Mouse (Mus musculus) hindbrain, embryonic 15.5 days (tissue): Measurements from ENCODE around the gene Cd19. TPM values are rescaled to one million over a fixed set of nuclear protein-coding genes. Genes with fewer than 3 reads are reported as not detected.

Source experiments
- ATAC-seq: fragments of 200-750 bp; cut with Nextera tagmentation; 2 replicates; pipeline ENCODE4 v1.8.0; 2017; ENCODE audit warnings: low read depth, moderate number of reproducible peaks, moderate TSS enrichment; ENCODE audit not compliant: low FRiP score
- H3K27ac ChIP-seq: fragments of 300-500 bp; sonication (generic); replicated peaks from 2 replicates; pipeline ENCODE4 v1.5.1; 2015; ENCODE audit warnings: mild to moderate bottlenecking, inconsistent platforms
- H3K27me3 ChIP-seq: fragments of 300-500 bp; sonication (generic); 2 replicates; pipeline ENCODE4 v1.6.1; 2015; ENCODE audit warnings: control low read depth, inconsistent platforms
- H3K36me3 ChIP-seq: fragments of 300-500 bp; sonication (generic); 2 replicates; pipeline ENCODE4 v1.6.1; 2015; ENCODE audit warnings: control low read depth, inconsistent platforms
- H3K4me1 ChIP-seq: fragments of 300-500 bp; sonication (generic); replicated peaks from 2 replicates; pipeline ENCODE4 v1.6.1; 2015; ENCODE audit warnings: control low read depth, inconsistent platforms
- H3K4me2 ChIP-seq: fragments of 300-500 bp; sonication (generic); 2 replicates; pipeline ENCODE4 v1.6.1; 2015; ENCODE audit warnings: moderate library complexity, mild to moderate bottlenecking, inconsistent platforms
- H3K4me3 ChIP-seq: fragments of 300-500 bp; sonication (generic); 2 replicates; pipeline ENCODE4 v1.5.1; 2015; ENCODE audit warnings: mild to moderate bottlenecking, inconsistent platforms
- H3K9ac ChIP-seq: fragments of 300-500 bp; sonication (generic); 2 replicates; pipeline ENCODE4 v1.6.1; 2015; ENCODE audit warnings: inconsistent platforms
- H3K9me3 ChIP-seq: fragments of 300-500 bp; sonication (generic); 2 replicates; pipeline ENCODE4 v1.6.1; 2016; ENCODE audit warnings: control low read depth, inconsistent platforms
- WGBS: fragments of 180-500 bp; shearing (Covaris S2); methylation state at CpG from one replicate; pipeline ENCODE4 v1.1.7; 2015; 5-methylcytosine and 5-hydroxymethylcytosine counted together
- polyA plus RNA-seq: library from polyadenylated mRNA; unstranded; fragments of >200 nt; fragmentation: Nextera tagmentation; extraction: Ambion mirVana; gene quantifications from 2 replicates; pipeline ENCODE4 v1.2.1, GENCODE M21; 2015

Gene Cd19
- polyA plus RNA-seq = 0.06 and 0.08 TPM in 2 replicates

DNA sequence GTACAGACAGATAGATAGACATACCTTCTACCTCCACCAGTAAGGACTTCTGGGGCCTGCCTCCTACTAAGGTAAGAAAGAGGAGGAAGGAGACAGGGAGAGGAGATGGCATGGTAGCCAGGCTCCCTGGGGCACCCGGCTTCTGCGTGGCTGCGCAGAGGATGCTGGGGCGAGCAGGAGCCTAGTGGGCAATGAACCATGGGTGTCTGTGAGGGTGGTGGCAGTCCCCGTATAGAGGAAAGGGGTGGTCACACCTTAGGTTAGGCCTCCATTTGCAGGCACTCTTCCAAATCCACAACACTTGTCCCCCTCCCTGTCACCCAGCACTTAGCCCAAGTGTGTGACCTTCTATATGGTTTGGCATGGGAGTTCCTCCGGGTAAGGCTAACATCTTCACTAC, at the start of gene Cd19:
TSS of gene Cd19 (minus strand) at position 165 of the 400 bp plus-strand sequence.
- no peaks in the 10 kb centered on the region for H3K4me1 ChIP-seq
- H3K36me3 ChIP-seq = no peaks in the 10 kb centered on the region
- WGBS = 90% methylated on average over 6 of the region's 6 CpGs
- H3K27me3 ChIP-seq = no peaks in the 10 kb centered on the region
- no peak within 1 kb of the TSS for H3K4me3 ChIP-seq
- no peak within 1 kb of the TSS for H3K27ac ChIP-seq
- no peaks in the 10 kb centered on the region for H3K9me3 ChIP-seq
- no peak for ATAC-seq
- no peak within 1 kb of the TSS for H3K4me2 ChIP-seq
- H3K9ac ChIP-seq = no peak within 1 kb of the TSS

GRCm38 (mm10) chr7:126464121-126464520, 49.4 kb upstream of the Cd19 start:
- Histone ChIP-seq H3K4me2 (no peak overlapping the region), H3K4me3 (no peak overlapping the region), H3K27ac (no peak overlapping the region), H3K36me3 (peaks cover 30% of the 10 kb centered on the region), H3K4me1 (no peaks in the 10 kb centered on the region), H3K9ac (no peak overlapping the region), H3K27me3 (no peaks in the 10 kb centered on the region), H3K9me3 (no peaks in the 10 kb centered on the region)
- WGBS = 68% methylated on average over 4 of the region's 4 CpGs
- no peak for ATAC-seq

DNA sequence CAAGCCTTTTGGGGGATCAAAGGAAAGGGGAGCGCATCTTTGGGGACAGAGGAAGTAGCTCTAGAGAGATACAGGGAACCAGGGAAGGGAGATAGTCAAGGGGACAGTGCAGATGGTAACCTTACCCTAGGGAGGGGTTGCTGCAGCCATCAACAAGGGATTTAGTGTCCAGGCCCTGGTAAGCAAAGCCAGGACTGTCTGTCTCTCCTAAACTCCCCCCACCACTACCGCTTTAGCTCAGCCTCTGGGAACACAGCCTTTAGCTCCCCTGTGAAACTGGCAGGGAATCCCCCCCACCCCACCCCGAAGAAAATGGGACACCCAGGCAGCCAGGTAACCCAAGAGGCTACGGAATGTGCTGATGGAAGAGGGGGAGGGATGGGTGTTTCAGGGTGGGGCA, 48.9 kb upstream of the Cd19 start:
- WGBS = 71% methylated on average over 4 of the region's 4 CpGs
- no peak for ATAC-seq
- H3K9me3 ChIP-seq = no peaks in the 10 kb centered on the region

DNA sequence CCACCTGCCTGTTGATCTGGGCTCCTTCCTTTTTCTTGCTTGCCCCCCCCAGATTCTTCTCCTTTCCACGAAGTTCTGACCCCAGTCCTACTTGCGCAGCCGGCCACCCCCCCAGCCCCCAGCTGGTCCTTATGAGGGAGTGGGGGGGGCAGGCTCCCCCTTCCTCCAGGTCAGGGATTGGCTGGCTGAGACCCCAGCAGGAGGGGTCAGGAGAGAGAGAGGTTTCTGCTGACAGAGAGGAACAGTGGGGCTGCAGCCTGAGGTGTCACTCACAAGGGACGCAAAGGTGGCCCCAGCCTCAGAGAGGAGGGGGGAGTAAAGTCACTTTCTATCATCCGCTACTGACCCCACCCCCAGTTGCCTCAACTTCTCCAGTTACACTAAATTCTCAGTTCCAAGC, 48.3 kb upstream of the Cd19 start, which contains the start of gene Atp2a1:
TSS of gene Atp2a1 (minus strand) at position 105 of the 400 bp plus-strand sequence.
- no peak for ATAC-seq
- no peaks in the 10 kb centered on the region for H3K9me3 ChIP-seq

More for the DNA sequence above, 48.9 kb upstream of the Cd19 start:
- H3K27me3 ChIP-seq = no peaks in the 10 kb centered on the region
- H3K4me1 ChIP-seq = no peaks in the 10 kb centered on the region
- peaks cover 24% of the 10 kb centered on the region for H3K36me3 ChIP-seq
- H3K27ac ChIP-seq = no peak overlapping the region
- H3K4me2 ChIP-seq = no peak overlapping the region
- no peak overlapping the region for H3K9ac ChIP-seq
- no peak overlapping the region for H3K4me3 ChIP-seq

DNA sequence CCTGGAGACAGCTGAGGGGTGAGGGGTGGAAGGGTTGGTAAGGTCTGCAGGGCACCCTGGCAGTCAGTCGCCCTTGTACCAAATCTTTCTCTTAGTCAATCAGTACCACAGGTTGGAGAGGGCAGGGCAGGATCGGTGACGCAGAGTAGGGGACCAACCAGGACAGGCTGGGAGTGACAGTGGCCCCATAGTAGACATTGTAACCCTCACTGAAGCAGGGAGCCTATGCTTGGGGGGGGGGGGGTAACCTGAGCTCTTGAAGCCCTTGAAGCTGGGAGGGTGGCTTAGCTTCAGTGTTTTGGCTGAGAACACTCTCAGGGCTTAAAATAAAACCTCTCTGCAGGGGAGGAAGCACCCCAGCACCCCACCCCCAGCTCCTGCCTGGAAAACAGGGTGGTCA, 46.9 kb upstream of the Cd19 start:
- H3K27me3 ChIP-seq = no peaks in the 10 kb centered on the region
- H3K9me3 ChIP-seq = no peaks in the 10 kb centered on the region
- H3K36me3 ChIP-seq = peaks cover 5% of the 10 kb centered on the region
- 61% methylated on average over 3 of the region's 3 CpGs for WGBS
- no peak overlapping the region for H3K9ac ChIP-seq
- no peak overlapping the region for H3K27ac ChIP-seq
- ATAC-seq = no peak
- H3K4me1 ChIP-seq = no peaks in the 10 kb centered on the region
- H3K4me3 ChIP-seq = no peak overlapping the region
- no peak overlapping the region for H3K4me2 ChIP-seq

More for the DNA sequence above, 48.3 kb upstream of the Cd19 start, which contains the start of gene Atp2a1:
- H3K4me2 ChIP-seq = no peak within 1 kb of the TSS
- H3K9ac ChIP-seq = no peak within 1 kb of the TSS
- H3K27me3 ChIP-seq = no peaks in the 10 kb centered on the region
- H3K4me1 ChIP-seq = no peaks in the 10 kb centered on the region
- no peak within 1 kb of the TSS for H3K27ac ChIP-seq
- 43% methylated on average over 5 of the region's 5 CpGs for WGBS
- peaks cover 18% of the 10 kb centered on the region for H3K36me3 ChIP-seq
- H3K4me3 ChIP-seq = no peak within 1 kb of the TSS

DNA sequence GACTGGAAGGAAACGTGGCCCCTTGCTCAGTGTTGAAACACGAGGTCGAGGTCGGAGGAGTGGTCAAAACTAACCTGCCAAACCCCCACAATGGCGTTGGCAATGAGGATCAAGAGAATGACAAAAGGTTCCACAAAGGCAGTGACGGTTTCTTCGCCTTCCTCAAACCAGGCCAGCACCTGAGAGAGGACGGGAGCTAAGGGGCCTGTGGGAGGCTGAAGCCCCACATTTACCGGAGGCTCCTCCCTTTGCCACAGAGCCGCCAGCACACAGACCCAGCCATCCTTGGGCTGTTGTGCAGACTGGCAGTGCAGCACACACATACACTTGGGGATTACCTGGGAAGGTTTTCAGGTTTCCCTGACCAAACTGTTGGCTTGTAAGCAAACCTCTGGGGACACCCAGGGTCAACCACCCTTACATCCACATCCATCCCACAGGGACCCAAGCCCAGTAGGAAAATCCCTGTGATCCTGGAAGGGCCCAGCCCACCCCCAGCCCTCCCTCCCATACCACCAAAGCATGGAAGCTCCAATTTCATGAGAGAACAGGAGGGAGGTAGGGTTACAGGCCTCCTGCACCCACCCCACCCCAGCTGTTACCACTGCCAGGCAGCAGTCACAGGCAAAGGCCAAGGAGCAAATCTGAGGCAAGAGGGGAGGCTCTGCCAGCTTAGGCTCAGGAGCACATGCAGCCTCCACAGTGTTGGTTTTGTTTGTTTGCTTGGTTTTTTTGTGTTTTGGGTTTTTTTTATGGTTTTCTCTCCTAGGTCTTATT, 46.1 kb upstream of the Cd19 start:
- H3K4me1 ChIP-seq = no peaks in the 10 kb centered on the region
- no peak overlapping the region for H3K9ac ChIP-seq
- no peaks in the 10 kb centered on the region for H3K27me3 ChIP-seq
- WGBS = 56% methylated on average over 10 of the region's 10 CpGs
- H3K36me3 ChIP-seq = no peaks in the 10 kb centered on the region
- no peak overlapping the region for H3K4me2 ChIP-seq
- ATAC-seq = no peak
- H3K27ac ChIP-seq = no peak overlapping the region
- H3K9me3 ChIP-seq = no peaks in the 10 kb centered on the region
- no peak overlapping the region for H3K4me3 ChIP-seq

DNA sequence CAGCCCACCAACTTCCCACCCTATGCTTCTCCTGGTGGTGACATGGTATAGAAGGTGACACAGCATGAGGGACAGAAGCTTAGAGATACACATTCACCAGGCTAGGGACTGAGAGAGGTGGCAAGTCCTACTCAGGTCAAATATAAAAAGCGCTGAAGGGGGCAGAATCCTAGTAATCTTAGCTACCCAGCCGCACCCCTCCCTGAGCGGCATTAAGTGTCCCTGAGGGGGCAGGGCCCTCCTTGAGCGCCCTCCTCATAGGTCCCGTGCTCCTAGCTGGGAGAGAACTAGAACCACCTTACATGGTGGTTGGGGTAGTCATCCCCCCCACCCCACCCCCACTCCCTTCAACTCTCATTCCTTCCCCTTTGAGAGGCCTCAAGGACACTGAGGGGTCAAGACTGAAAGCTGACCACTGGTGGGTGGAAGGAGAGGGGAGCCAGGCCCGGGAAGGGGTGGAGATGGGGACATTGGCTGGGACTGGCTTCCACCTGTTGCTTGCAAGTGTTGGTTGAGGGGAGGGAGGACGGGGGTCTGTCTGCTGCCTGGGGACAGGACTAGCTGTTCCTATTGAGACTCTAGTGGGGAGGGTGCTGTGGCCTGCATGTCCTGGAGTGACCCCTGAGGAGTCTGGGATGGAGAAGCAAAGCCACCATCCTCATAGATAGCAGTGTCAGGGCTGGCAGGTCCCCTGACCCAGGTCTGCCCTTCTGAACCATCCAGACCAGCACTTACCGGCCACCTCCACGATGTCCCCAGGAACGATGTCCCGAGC, 44.3 kb upstream of the Cd19 start:
- no peaks in the 10 kb centered on the region for H3K9me3 ChIP-seq
- no peak overlapping the region for H3K4me3 ChIP-seq
- H3K4me2 ChIP-seq = no peak overlapping the region
- no peak overlapping the region for H3K9ac ChIP-seq
- no peaks in the 10 kb centered on the region for H3K4me1 ChIP-seq
- 86% methylated on average over 11 of the region's 11 CpGs for WGBS
- H3K36me3 ChIP-seq = no peaks in the 10 kb centered on the region
- no peak overlapping the region for H3K27ac ChIP-seq
- H3K27me3 ChIP-seq = no peaks in the 10 kb centered on the region
- ATAC-seq = no peak

- Histone ChIP-seq H3K4me2 (no peak overlapping the region), H3K4me1 (no peaks in the 10 kb centered on the region), H3K27ac (no peak overlapping the region), H3K36me3 (no peaks in the 10 kb centered on the region), H3K27me3 (no peaks in the 10 kb centered on the region), H3K4me3 (no peak overlapping the region), H3K9me3 (no peaks in the 10 kb centered on the region), H3K9ac (no peak overlapping the region)
- WGBS = 79% methylated on average over 5 of the region's 5 CpGs
- ATAC-seq = no peak
Observed at GRCm38 (mm10) chr7:126458225-126458624, 43.5 kb upstream of the Cd19 start.

- Histone ChIP-seq H3K9ac (no peak overlapping the region), H3K4me3 (no peak overlapping the region), H3K4me1 (no peaks in the 10 kb centered on the region), H3K27me3 (no peaks in the 10 kb centered on the region), H3K4me2 (no peak overlapping the region), H3K36me3 (no peaks in the 10 kb centered on the region), H3K9me3 (no peaks in the 10 kb centered on the region), H3K27ac (no peak overlapping the region)
- ATAC-seq = no peak
- WGBS = 90% methylated on average over 17 of the region's 17 CpGs
Observed at GRCm38 (mm10) chr7:126456382-126457266, 41.9 kb upstream of the Cd19 start.

DNA sequence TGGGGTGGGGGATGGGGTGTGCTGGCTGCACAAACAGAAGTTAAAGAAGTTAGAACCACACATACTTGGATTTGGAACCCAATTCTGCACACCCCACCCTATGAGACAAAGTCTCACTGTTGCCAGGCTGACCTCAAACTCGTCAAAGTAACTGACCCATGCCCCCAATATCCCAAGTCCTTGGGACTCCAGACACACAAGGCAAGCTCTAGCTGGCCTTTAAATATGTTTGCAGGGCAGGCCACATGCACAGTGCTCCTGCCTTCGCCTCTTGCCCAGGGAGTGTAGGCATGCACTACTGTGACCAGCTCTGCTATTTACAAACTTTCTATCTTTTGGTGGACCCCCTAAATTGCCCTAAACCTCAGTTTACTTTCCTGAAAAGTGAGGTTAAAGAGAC, 40.6 kb upstream of the Cd19 start:
- no peaks in the 10 kb centered on the region for H3K9me3 ChIP-seq
- no peak for ATAC-seq

GRCm38 (mm10) chr7:126453861-126454260, 39.2 kb upstream of the Cd19 start:
- ATAC-seq = no peak

More for the DNA sequence above, 40.6 kb upstream of the Cd19 start:
- no peaks in the 10 kb centered on the region for H3K36me3 ChIP-seq
- H3K27me3 ChIP-seq = no peaks in the 10 kb centered on the region
- H3K4me2 ChIP-seq = no peak overlapping the region
- H3K4me3 ChIP-seq = no peak overlapping the region
- no peak overlapping the region for H3K9ac ChIP-seq
- no peak overlapping the region for H3K27ac ChIP-seq
- 81% methylated on average over 2 of the region's 2 CpGs for WGBS
- H3K4me1 ChIP-seq = no peaks in the 10 kb centered on the region

More at GRCm38 (mm10) chr7:126453861-126454260, 39.2 kb upstream of the Cd19 start:
- Histone ChIP-seq H3K4me1 (no peaks in the 10 kb centered on the region), H3K36me3 (no peaks in the 10 kb centered on the region), H3K9me3 (no peaks in the 10 kb centered on the region), H3K9ac (no peak overlapping the region), H3K4me3 (no peak overlapping the region), H3K27me3 (no peaks in the 10 kb centered on the region), H3K4me2 (no peak overlapping the region), H3K27ac (no peak overlapping the region)
- 82% methylated on average over 7 of the region's 7 CpGs for WGBS
